Mouse (Mus musculus): ENCODE measurements at regions not wholly inside any gene's neighbourhood (a gene's known extent, or its start where the extent isn't known, plus 50 kb on each side); places are given as distances from the start of the nearest gene placed in this dataset.

- Histone ChIP-seq H3K79me2 (ENCODE audit: control insufficient read depth, insufficient read depth, low read length) (no peaks in the 10 kb centered on the region), H3K4me3 (ENCODE audit: insufficient read depth, low read depth, low read length) (no peak overlapping the region), H3K27me3 (ENCODE audit: control insufficient read depth, insufficient read depth, low read length) (no peaks in the 10 kb centered on the region), H3K4me1 (ENCODE audit: control insufficient read depth, insufficient read depth, low read length) (no peaks in the 10 kb centered on the region), H3K9ac (ENCODE audit: low read depth, low read length) (no peak overlapping the region), H3K36me3 (ENCODE audit: control insufficient read depth, insufficient read depth, low read length) (no peaks in the 10 kb centered on the region), H3K27ac (replicated peaks; ENCODE audit: insufficient read depth, low read depth, low read length) (no peak overlapping the region)
- DNase-seq (ENCODE audit: extremely low read depth, low read depth, low spot score): no peak
- 53% methylated on average over 4 of the region's 4 CpGs for WGBS
- no peak for TF ChIP-seq POLR2A (IDR thresholded peaks at IDR 0.05; ENCODE audit: extremely low read depth, insufficient read depth, low read length)
- no peak for TF ChIP-seq CTCF (IDR thresholded peaks at IDR 0.05; ENCODE audit: low read depth, low read length)
These were observed 164.7 kb downstream of the Gm19410 start for GRCm38 (mm10) chr8:35930291-35930690.

- H3K9ac ChIP-seq (ENCODE audit: low read depth, low read length): no peak overlapping the region
- 84% methylated on average over 13 of the region's 13 CpGs for WGBS
- DNase-seq (ENCODE audit: extremely low read depth, low read depth, low spot score): no peak
These were observed 167.9 kb downstream of the Gm19410 start for GRCm38 (mm10) chr8:35933186-35934114.

GRCm38 (mm10) chr8:35934115-35934607, 168.6 kb downstream of the Gm19410 start:
- Histone ChIP-seq H3K4me1 (ENCODE audit: control insufficient read depth, insufficient read depth, low read length) (no peaks in the 10 kb centered on the region), H3K27ac (replicated peaks; ENCODE audit: insufficient read depth, low read depth, low read length) (no peak overlapping the region), H3K79me2 (ENCODE audit: control insufficient read depth, insufficient read depth, low read length) (no peaks in the 10 kb centered on the region), H3K4me3 (ENCODE audit: insufficient read depth, low read depth, low read length) (no peak overlapping the region), H3K9ac (ENCODE audit: low read depth, low read length) (no peak overlapping the region), H3K27me3 (ENCODE audit: control insufficient read depth, insufficient read depth, low read length) (no peaks in the 10 kb centered on the region), H3K36me3 (ENCODE audit: control insufficient read depth, insufficient read depth, low read length) (no peaks in the 10 kb centered on the region)
- DNase-seq (ENCODE audit: extremely low read depth, low read depth, low spot score): no peak
- 86% methylated on average over 7 of the region's 7 CpGs for WGBS
- TF ChIP-seq POLR2A (IDR thresholded peaks at IDR 0.05; ENCODE audit: extremely low read depth, insufficient read depth, low read length) (no peak), CTCF (IDR thresholded peaks at IDR 0.05; ENCODE audit: low read depth, low read length) (no peak)

More at GRCm38 (mm10) chr8:35933186-35934114, 167.9 kb downstream of the Gm19410 start:
- Histone ChIP-seq H3K4me1 (ENCODE audit: control insufficient read depth, insufficient read depth, low read length) (no peaks in the 10 kb centered on the region), H3K4me3 (ENCODE audit: insufficient read depth, low read depth, low read length) (no peak overlapping the region), H3K27me3 (ENCODE audit: control insufficient read depth, insufficient read depth, low read length) (no peaks in the 10 kb centered on the region), H3K79me2 (ENCODE audit: control insufficient read depth, insufficient read depth, low read length) (no peaks in the 10 kb centered on the region), H3K36me3 (ENCODE audit: control insufficient read depth, insufficient read depth, low read length) (no peaks in the 10 kb centered on the region), H3K27ac (replicated peaks; ENCODE audit: insufficient read depth, low read depth, low read length) (no peak overlapping the region)
- TF ChIP-seq CTCF (IDR thresholded peaks at IDR 0.05; ENCODE audit: low read depth, low read length): no peak
- TF ChIP-seq POLR2A (IDR thresholded peaks at IDR 0.05; ENCODE audit: extremely low read depth, insufficient read depth, low read length): no peak

- DNase-seq (ENCODE audit: extremely low read depth, low read depth, low spot score): no peak
- Histone ChIP-seq H3K9ac (ENCODE audit: low read depth, low read length) (no peak overlapping the region), H3K4me3 (ENCODE audit: insufficient read depth, low read depth, low read length) (no peak overlapping the region), H3K4me1 (ENCODE audit: control insufficient read depth, insufficient read depth, low read length) (no peaks in the 10 kb centered on the region), H3K79me2 (ENCODE audit: control insufficient read depth, insufficient read depth, low read length) (no peaks in the 10 kb centered on the region), H3K27me3 (ENCODE audit: control insufficient read depth, insufficient read depth, low read length) (no peaks in the 10 kb centered on the region), H3K36me3 (ENCODE audit: control insufficient read depth, insufficient read depth, low read length) (no peaks in the 10 kb centered on the region), H3K27ac (replicated peaks; ENCODE audit: insufficient read depth, low read depth, low read length) (no peak overlapping the region)
- 94% methylated on average over 1 of the region's 1 CpGs for WGBS
- no peak for TF ChIP-seq POLR2A (IDR thresholded peaks at IDR 0.05; ENCODE audit: extremely low read depth, insufficient read depth, low read length)
- no peak for TF ChIP-seq CTCF (IDR thresholded peaks at IDR 0.05; ENCODE audit: low read depth, low read length)
These were observed 169.4 kb downstream of the Gm19410 start for GRCm38 (mm10) chr8:35935034-35935433.

GRCm38 (mm10) chr8:35939199-35939598, 173.6 kb downstream of the Gm19410 start:
- no peak overlapping the region for H3K27ac ChIP-seq (replicated peaks; ENCODE audit: insufficient read depth, low read depth, low read length)
- no peaks in the 10 kb centered on the region for H3K36me3 ChIP-seq (ENCODE audit: control insufficient read depth, insufficient read depth, low read length)
- DNase-seq (ENCODE audit: extremely low read depth, low read depth, low spot score): no peak
- H3K4me3 ChIP-seq (ENCODE audit: insufficient read depth, low read depth, low read length): no peak overlapping the region
- no peaks in the 10 kb centered on the region for H3K4me1 ChIP-seq (ENCODE audit: control insufficient read depth, insufficient read depth, low read length)
- no peaks in the 10 kb centered on the region for H3K27me3 ChIP-seq (ENCODE audit: control insufficient read depth, insufficient read depth, low read length)
- TF ChIP-seq POLR2A (IDR thresholded peaks at IDR 0.05; ENCODE audit: extremely low read depth, insufficient read depth, low read length) (no peak), CTCF (IDR thresholded peaks at IDR 0.05; ENCODE audit: low read depth, low read length) (no peak)
- 95% methylated on average over 9 of the region's 9 CpGs for WGBS
- no peak overlapping the region for H3K9ac ChIP-seq (ENCODE audit: low read depth, low read length)
- H3K79me2 ChIP-seq (ENCODE audit: control insufficient read depth, insufficient read depth, low read length): no peaks in the 10 kb centered on the region

- TF ChIP-seq POLR2A (IDR thresholded peaks at IDR 0.05; ENCODE audit: extremely low read depth, insufficient read depth, low read length) (no peak), CTCF (IDR thresholded peaks at IDR 0.05; ENCODE audit: low read depth, low read length) (no peak)
- Histone ChIP-seq H3K4me1 (ENCODE audit: control insufficient read depth, insufficient read depth, low read length) (no peaks in the 10 kb centered on the region), H3K4me3 (ENCODE audit: insufficient read depth, low read depth, low read length) (no peak overlapping the region), H3K79me2 (ENCODE audit: control insufficient read depth, insufficient read depth, low read length) (no peaks in the 10 kb centered on the region), H3K9ac (ENCODE audit: low read depth, low read length) (no peak overlapping the region), H3K27me3 (ENCODE audit: control insufficient read depth, insufficient read depth, low read length) (no peaks in the 10 kb centered on the region), H3K27ac (replicated peaks; ENCODE audit: insufficient read depth, low read depth, low read length) (no peak overlapping the region), H3K36me3 (ENCODE audit: control insufficient read depth, insufficient read depth, low read length) (no peaks in the 10 kb centered on the region)
- 96% methylated on average over 6 of the region's 6 CpGs for WGBS
- DNase-seq (ENCODE audit: extremely low read depth, low read depth, low spot score): no peak
These were observed 176.9 kb downstream of the Gm19410 start for GRCm38 (mm10) chr8:35942515-35942914.
